Mouse (Mus musculus) cerebellum, adult 11 months (tissue): ENCODE data around the gene Fosb.

Experiments
- DNase-seq: peaks from one replicate; pipeline ENCODE4 v3.0.0; 2022

Gene Fosb

GRCm38 (mm10) chr7:19309884-19310641 is at the start of gene Fosb:
TSS of gene Fosb (minus strand) at chr7:19310051.
- peak; percentile 96 for DNase-seq

DNA sequence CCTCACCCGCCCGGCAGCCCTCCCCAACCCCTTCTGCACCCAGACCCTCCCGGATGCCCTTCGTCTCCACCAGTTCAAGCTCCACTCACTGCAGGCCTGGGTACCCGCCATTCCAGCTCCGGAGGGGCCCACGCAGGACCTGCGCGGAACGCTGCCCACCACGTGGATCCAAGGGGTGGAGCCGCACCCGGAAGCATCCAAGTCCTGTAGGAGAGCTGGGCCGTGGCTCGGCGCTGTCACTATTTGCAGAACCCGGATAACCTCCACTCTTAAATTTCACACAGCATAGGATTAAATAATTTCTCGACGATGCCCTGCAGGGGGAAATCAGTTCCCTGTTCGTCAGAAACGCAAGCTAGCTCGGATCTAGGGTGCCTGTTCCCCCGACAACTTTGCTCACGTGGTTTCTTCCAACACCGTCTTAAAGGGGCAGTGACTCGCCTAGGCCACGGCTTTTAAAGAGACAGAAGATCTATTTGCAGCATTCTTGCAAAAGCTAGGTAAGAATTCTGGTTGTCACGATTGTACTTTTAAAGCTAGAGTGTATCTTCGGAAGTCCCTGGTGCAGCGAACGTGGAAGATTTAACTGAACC is 49.5 kb upstream of the Fosb start, which contains the start of the genes Cd3eap and Ppp1r13l:
Cd3eap (minus strand) TSS at position 185 of the 593 bp plus-strand sequence.
Ppp1r13l (plus strand) TSS at position 451 of the 593 bp plus-strand sequence.
- peak; percentile 87 for DNase-seq

GRCm38 (mm10) chr7:19358634-19359033 is 48.8 kb upstream of the Fosb start:
- no peak for DNase-seq

DNA sequence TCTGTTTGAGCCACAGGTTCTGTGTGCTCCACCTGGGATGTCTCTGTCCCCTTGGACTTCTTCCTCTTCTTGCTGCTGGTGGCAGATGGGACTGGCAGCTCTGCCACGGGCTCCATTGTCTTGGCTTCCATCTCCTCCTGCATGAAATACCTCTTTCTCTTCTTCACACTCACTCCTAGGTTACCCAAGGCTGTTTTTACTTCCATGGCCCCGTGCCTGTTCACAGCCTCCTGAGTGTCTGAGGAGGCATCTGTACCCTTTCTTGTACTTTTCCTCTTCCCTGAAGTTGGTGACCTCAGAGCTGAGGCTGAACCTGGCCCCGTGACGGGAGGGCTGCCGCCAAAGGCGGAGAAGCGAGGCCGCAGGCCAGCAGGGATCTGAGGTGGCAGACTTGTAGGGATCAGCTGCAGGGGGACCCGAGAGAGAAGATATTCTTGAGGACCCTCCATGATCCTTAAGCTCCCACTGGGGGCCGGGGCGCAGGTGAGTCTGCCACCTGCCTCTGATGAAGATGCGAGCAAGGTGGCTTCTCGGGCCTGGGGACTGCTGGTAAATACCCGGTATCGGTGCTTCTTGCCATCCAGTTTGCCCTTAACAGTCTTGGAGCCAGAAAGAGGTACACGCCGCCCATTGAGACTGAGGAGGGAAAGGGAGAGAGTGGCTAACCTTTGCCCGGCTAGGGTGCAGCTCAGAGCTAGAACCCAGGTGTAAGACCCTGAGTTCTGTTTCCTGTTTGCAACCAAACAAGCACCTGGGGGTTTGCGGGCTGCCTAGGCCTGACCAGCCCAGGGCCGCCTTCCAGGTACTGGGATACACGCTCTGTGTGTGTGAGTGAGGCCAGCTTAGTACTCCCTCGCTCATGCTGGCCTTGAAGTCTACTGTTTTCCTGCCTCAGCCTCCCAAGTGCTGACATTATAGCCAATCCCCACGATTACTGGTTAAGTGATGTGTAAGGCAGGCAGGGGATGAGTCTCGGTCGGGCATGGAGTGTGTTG is 47.8 kb upstream of the Fosb start:
- DNase-seq, result no peak

- no peak for DNase-seq
Measured at GRCm38 (mm10) chr7:19356311-19356710, 46.5 kb upstream of the Fosb start.

DNA sequence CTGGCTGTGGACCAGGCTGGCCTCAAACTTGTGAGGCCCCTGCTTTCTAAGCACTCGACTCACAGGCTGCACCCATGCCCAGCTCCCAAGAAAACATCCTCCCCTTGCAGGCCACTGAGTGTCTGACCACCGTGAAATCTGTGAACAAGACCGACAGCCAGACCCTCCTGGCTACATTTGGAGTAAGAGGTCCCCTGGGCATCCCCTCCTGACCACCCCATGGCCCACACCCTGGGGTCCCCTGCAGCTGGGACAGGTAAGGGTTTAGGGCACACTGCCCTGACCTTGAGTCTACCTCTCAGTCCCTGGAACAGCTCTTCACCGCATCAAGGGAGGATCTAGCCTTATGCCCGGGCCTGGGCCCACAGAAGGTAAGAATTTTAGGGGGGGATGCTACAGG is 45.1 kb upstream of the Fosb start:
- no peak for DNase-seq

DNA sequence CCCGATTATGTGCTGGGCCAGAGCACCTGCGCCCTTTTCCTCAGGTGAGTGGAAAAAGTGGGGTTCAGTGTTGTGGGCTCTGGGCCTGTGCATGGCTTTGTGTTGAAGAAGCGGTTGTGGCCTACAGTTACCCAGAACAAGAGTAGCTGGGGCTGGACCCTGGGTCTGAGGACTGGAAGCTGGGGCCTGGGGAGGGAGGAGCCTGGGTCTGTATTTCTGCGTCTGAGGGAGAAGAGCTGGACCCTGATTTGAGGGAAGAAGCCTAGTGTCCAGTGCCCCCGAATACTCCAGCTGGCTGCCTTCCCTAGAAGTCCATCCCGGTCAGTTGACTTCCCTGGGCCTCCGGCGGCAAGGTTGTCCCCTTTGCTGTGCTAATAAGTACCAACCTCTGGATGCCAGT is 40.4 kb upstream of the Fosb start:
- DNase-seq, result no peak

- DNase-seq, result no peak
Measured at GRCm38 (mm10) chr7:19349188-19349915, 39.5 kb upstream of the Fosb start.

DNA sequence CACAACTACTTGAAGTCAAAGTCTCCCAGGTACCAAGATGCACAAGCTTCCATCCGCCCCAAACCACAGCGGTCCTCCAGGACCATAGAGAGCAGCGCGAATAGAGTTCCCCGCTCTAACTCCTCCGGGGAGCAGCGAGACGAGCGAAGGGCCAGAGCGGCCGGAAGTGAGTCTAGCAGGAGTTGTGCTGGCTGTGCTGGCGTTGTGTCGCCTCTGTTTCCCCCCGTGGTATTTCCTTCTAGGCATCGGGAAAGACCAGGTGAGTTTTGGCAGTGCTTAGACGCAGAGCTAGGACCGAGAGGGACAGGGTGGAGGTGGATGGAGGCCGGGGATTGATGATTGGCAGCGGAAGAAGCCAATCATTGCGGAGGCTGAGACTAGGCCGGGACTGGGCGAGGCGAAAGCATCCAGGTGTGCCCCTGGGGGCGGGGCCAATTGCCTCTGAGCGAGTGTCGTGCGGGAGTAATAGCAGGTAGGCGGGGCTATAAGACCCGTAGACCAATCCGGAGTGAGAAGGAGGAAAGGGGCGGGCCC is 35.2 kb upstream of the Fosb start:
- DNase-seq, result peak; percentile 97

DNA sequence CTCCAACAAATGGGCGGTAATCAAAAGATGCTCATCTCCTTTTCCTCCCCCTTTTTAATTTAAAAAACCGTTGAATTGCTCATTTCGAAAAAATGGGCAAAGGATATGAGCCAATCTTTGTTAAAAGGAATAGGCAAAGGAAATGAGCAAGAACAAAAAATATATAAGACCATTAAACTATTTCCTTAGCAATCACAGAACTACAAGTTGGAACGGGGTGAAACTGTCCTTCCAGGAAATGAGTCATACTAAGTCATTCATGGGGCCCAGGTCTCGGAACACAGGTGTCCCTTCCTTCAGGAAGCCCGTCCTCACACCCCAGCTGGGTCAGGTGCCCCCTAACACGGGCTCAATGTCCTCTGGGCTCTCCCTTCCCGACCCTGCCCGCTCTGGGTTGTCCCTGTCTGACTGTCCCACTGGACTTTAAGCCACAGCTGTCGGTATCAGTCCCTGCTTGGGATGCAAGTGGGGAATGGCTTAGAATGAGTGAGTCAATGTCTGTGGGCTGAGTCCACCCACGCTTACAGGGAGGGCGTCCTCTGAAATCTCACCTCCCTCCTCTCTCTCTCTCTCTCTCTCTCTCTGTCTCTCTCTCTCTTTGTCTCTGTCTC is 34.5 kb upstream of the Fosb start, which contains the start of gene Ercc1:
Ercc1 (plus strand) TSS at position 542 of the 611 bp plus-strand sequence.
- no peak for DNase-seq

DNA sequence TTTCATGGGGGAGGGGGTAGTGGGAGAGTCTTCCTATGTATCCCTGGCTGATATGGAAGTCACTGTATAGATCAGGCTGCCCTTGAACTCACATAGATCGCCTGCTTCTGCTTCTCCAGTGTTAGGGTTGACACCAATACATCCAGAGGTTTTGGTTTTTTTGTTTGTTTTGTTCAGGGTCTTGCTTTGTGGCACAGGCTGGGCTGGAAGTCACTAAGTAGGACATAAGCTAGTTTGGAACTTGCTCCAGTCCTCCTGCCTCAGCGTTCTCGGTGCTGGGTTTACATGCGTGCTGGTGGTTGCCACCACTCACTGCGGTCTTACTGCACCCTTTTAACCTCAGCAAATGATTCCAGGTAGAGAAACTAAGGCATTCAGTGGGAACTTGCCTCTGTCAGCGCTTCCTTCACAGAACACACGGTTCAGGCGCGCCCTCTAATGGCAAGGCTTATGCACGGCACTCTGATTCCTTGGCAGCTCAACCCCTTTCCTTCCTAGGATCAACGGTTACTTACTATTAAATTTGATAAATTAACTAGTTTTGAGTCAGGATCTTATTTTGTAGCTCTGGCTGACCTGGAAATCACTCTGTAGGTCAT is 33.5 kb upstream of the Fosb start:
- peak; percentile 66 for DNase-seq

DNA sequence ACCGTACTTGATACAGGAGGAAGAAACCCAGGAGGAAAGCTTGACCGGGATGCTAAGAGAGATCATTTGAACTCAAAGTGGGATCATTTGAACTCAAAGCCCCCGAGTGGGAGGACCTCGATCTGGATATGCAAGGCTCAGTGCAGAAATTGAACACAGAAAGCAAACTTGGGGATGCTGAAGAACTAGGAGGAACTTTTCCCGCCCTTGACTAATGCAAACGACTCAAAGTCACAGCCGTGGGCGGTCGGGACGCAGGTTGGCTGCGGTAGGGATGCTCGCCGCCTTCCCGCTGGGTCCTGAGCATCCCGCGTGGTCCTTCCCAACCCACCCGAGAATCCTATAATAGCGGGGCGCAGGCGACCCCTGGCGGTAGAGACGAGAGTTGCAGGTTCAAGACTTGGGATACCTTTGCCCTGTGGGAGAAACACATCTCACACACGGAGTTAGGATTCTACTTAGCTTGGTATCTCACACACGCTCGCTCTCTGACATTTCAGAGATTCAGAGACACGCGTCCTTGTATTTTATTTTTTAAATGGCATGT is 32.7 kb upstream of the Fosb start:
- DNase-seq, result peak; percentile 90

DNA sequence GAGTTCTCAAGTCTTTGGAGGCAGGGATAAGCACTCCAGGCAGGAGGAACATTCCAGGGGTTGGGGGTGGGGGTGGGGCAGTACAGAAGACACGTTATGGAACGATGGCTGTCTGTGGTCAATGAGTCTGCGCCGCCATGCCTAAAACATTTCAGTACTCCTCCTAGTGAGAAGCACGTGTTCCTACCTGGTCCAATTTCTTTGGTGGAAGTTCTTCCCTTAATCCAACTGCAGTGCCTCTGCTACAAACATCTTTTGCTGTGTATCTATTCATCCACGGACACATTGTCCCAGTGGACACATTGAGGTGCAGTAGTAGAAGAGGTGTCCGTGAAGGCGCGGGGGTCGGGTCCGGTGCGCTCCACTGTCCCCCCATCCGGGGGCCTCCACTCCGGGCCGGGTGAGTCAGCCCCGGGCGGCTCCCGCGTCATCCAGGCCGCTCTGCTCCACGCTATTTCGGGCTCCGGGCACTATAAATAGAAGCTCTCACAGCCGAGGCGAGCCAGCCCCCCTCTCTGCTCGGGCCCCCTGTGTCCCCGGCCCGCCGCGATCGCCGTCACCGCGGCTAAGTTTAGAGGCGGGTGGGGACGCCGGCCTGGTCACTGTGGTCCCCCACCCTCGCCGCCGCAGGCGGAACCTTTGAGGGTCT is 32.0 kb upstream of the Fosb start:
- no peak for DNase-seq

DNA sequence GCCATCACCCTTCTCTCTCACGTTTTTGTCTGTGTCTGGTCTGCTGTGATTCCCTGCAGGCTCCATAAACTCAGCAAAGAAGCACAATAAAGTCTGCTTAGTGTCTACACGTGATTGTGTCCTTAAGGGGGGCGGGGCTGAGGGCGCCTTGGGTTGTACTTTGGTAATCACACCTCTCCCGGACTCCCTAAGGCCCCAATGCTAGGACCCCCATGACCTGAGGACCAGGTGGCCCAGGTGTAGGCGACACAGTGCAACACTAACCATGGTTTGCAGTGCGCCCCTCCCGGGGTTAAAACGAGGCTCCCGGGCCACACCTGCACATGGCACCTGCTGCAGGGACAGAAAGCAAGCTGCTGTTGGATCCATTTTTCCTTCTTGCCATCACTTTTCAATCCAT is 31.4 kb upstream of the Fosb start:
- DNase-seq, result no peak

DNA sequence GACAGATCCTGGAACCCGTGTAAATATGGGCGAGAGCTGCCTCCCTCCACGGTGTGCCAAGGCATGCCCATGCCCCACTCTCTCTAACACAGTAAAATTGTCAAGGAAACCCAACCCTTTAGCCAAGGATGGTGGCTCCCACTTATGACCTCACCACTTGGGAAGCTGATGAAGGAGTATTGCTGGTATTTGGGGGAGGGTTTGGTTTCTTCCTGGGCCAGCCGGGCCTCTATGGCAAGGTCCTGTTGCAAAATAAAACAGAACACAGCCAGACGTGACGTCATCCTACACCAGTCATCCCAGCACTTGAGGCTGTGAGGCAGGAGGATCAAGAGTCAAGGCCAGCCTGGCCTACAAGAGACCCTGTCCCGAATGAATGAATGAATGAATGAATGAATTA is 28.7 kb upstream of the Fosb start:
- DNase-seq, result no peak

DNA sequence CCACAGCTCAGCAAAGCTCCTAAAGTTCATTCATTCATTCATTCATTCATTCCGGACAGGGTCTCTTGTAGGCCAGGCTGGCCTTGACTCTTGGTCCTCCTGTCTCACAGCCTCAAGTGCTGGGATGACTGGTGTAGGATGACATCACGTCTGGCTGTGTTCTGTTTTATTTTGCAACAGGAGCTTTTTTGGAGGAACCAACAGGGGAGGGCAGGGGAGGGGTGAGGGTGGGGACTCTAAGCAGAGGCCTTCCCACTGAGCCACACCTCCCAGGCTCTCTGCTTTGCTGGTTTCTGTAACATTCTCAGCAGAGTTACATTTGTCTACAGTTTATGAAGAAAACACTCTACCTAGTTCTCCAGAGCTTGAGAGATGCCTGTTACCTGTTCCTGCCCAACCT is 28.2 kb upstream of the Fosb start:
- DNase-seq, result no peak

GRCm38 (mm10) chr7:19337122-19337521 is 27.3 kb upstream of the Fosb start:
- DNase-seq, result no peak

DNA sequence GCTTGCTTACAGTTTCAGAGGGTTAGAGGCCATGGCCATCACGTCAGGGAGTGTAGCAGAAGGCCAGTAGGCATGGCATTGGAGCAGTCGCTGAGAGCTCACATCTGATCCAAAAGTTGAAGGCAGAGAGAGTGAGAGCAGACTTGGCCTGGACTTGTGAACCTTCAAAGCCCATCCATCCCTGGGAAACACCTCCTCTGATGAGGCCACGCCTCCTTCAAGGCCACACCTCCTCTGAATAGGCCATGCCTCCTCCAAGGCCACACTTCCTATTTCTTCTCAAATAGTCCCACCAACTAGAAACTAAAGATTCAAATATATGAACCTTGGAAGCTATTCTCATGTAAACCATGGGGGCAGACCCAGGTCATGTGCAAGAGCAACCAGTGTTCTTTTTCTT is 25.7 kb upstream of the Fosb start:
- no peak for DNase-seq

DNA sequence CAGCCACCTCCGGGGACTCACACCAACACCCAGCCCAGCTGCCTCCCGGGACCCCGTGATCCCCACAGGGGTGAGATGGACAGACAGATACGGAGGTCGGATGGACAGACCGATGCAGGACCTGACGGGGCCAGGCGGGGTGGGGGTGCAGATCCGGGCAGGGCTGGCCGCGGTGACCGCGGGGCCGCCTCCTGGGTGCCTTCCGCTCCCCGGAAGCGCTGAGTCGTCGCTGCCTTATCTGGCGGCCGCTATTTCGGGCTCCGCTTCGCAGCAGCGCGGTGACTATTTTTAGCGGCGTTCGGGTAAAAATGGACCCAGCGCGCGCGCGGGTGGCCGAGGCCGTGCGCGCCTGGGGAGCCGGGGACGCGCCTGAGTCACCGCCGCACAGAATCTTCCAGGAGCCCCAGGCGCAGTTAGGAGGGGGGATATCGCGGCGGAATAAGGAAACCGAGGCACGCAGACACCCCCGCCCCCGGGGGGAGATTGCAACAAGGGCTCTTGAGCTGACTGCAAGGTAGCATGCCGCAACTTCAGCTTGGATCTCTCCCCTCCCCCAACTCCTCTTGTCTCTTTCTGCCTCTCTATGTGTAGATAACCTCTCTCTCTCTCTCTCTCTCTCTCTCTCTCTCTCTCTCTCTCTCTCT is 23.0 kb upstream of the Fosb start:
- peak; percentile 72 for DNase-seq

GRCm38 (mm10) chr7:19331910-19332309 is 22.1 kb upstream of the Fosb start:
- DNase-seq, result no peak
